Comparison of ENCODE assay signal across 28 mouse cellular contexts in genomic region chr7:133645716-133646115, GRCm38 (mm10). TPM values are rescaled to one million over a fixed set of nuclear protein-coding genes. Genes with fewer than 3 reads are reported as not detected.
DNase-seq lines count a peak whose midpoint lies in the region; ATAC-seq lines count a peak whose summit lies in the region.
"Had no signal": no experiment of that assay in that cellular context is flagged by ENCODE, and none has a peak within 500 bp of the region (broad histone marks: within the 10 kb centered on the region; RNA-seq: fewer than 3 reads in every experiment).

No protein-coding gene starts in this region.

- peak; percentile 95 for ATAC-seq in activated CD4-positive, CD25-positive, alpha-beta regulatory T cell, adult 4 months
- ATAC-seq in inflammation-experienced regulatory T-cells, adult 6 months, result peak; percentile 98
- ATAC-seq: forebrain, embryonic 14.5 days; forebrain, embryonic 16.5 days; Patski had no signal

- DNase-seq in CD4-positive, CD25-positive, alpha-beta regulatory T cell, adult 2 months (ENCODE audit: low read depth, low spot score), result peak; percentile 58
- DNase-seq in ovary, postnatal 14 days (ENCODE audit: low spot score), result no peak
- no peak for DNase-seq in cerebellum, adult 11 months
- DNase-seq in urinary bladder, postnatal 25 days (ENCODE audit: low spot score), result no peak
- no peak for DNase-seq in natural killer cell, adult 2 months (ENCODE audit: low spot score in 2 of 2)
- DNase-seq: adrenal gland, adult 2 months; adrenal gland, postnatal 10 days; adrenal gland, postnatal 36 days; cerebellum, adult 18-20 months; cerebellum, adult 8-10 months; cerebellum, adult 9-11 months; cerebellum, postnatal 14 days; cerebellum, postnatal 36 days; embryo, embryonic 11 days had no signal

RNA-seq across cellular contexts. Expression of gene Edrf1, which starts 8.4 kb away (rescaled TPM):
- 10 to 100 TPM; 10.2 to 11.7 TPM for polyA plus RNA-seq in activated CD4-positive, CD25-positive, alpha-beta regulatory T cell, adult 4 months (2017; shearing (Covaris generic))
- polyA plus RNA-seq in inflammation-experienced regulatory T-cells, adult 6 months (2017; shearing (Covaris generic)), result 10 to 100 TPM; 11.4 to 17.6 (median 15.3) TPM

RNA-seq across cellular contexts. Expression of gene Mmp21, which starts 34.1 kb away (rescaled TPM):
- under 1 TPM in 1 of 2 experiments, not detected in 1; 0.33 TPM for polyA plus RNA-seq in activated CD4-positive, CD25-positive, alpha-beta regulatory T cell, adult 4 months (2017; shearing (Covaris generic))
- polyA plus RNA-seq in inflammation-experienced regulatory T-cells, adult 6 months (2017; shearing (Covaris generic)), result not detected
- polyA plus RNA-seq: C2C12; embryonic facial prominence, embryonic 13.5 days; forebrain, embryonic 10.5 days; forebrain, embryonic 12.5 days; forebrain, embryonic 14.5 days; G1E; Patski had no signal

RNA-seq across cellular contexts. Expression of gene Tex36, which starts 43.8 kb away (rescaled TPM):
- not detected for polyA plus RNA-seq in activated CD4-positive, CD25-positive, alpha-beta regulatory T cell, adult 4 months (2017; shearing (Covaris generic))
- polyA plus RNA-seq in inflammation-experienced regulatory T-cells, adult 6 months (2017; shearing (Covaris generic)), result not detected
- polyA plus RNA-seq: adrenal gland, adult 2 months; C2C12; embryonic facial prominence, embryonic 11.5 days; embryonic facial prominence, embryonic 13.5 days; embryonic facial prominence, embryonic 15.5 days; erythroblast, embryonic 14.5 days; forebrain, embryonic 10.5 days; forebrain, embryonic 12.5 days; forebrain, embryonic 14.5 days; forebrain, embryonic 16.5 days; frontal cortex, adult 2 months; G1E; Patski had no signal
